Mouse (Mus musculus) ES-Bruce4 (cell line): ENCODE measurements around the gene Grip1. TPM values are rescaled to one million over a fixed set of nuclear protein-coding genes. Genes with fewer than 3 reads are reported as not detected.

Source experiments
- H3K27ac ChIP-seq: 2 replicates; pipeline ENCODE4 v1.5.1; 2012; ENCODE audit warnings: low read length, inconsistent platforms; ENCODE audit not compliant: insufficient read depth
- H3K27me3 ChIP-seq: 2 replicates; pipeline ENCODE4 v1.6.1; 2012; ENCODE audit warnings: mild to moderate bottlenecking, low read length, inconsistent platforms; ENCODE audit not compliant: control insufficient read depth, poor library complexity, insufficient read depth, severe bottlenecking
- H3K36me3 ChIP-seq: 2 replicates; pipeline ENCODE4 v1.6.1; 2012; ENCODE audit warnings: inconsistent platforms, mild to moderate bottlenecking, low read length, moderate library complexity; ENCODE audit not compliant: control insufficient read depth, poor library complexity, insufficient read depth, severe bottlenecking
- H3K4me1 ChIP-seq: one replicate; pipeline ENCODE4 v1.8.1; 2011; ENCODE audit warnings: low read length; ENCODE audit not compliant: control insufficient read depth, insufficient read depth
- H3K4me3 ChIP-seq: 2 replicates; pipeline ENCODE4 v1.5.1; 2011; ENCODE audit warnings: low read depth, mild to moderate bottlenecking, low read length
- H3K9ac ChIP-seq: 2 replicates; pipeline ENCODE4 v1.6.1; 2012; ENCODE audit warnings: low read depth, mild to moderate bottlenecking, inconsistent platforms; ENCODE audit not compliant: poor library complexity, severe bottlenecking
- H3K9me3 ChIP-seq: replicated peaks from 2 replicates; pipeline ENCODE4 v1.6.1; 2012; ENCODE audit warnings: mild to moderate bottlenecking, low read length, inconsistent platforms; ENCODE audit not compliant: control insufficient read depth, poor library complexity, insufficient read depth, severe bottlenecking
- CTCF ChIP-seq: IDR thresholded peaks from one replicate; pipeline ENCODE4 v1.8.1; 2011; ENCODE audit warnings: low read depth, low read length
- EP300 ChIP-seq: IDR thresholded peaks from 2 replicates; pipeline ENCODE4 v1.6.1; 2011; ENCODE audit warnings: low read depth, low read length; ENCODE audit not compliant: insufficient read depth
- POLR2A ChIP-seq: IDR thresholded peaks from one replicate; pipeline ENCODE4 v1.8.1; 2011; ENCODE audit warnings: low read length; ENCODE audit not compliant: insufficient read depth
- polyA plus RNA-seq: library from polyadenylated mRNA; stranded (reverse); fragments of >200 nt; gene quantifications from 2 replicates; pipeline ENCODE4 v1.2.4, GENCODE M21; 2011; ENCODE audit warnings: low read depth; ENCODE audit not compliant: missing spikeins, insufficient read depth, insufficient read length

The Grip1 gene
- polyA plus RNA-seq, 1 experiment = 10.3 TPM

- Histone ChIP-seq H3K27me3 (no peaks in the 10 kb centered on the region), H3K4me3 (no peak overlapping the region), H3K27ac (no peak overlapping the region), H3K9ac (no peak overlapping the region), H3K4me1 (no peaks in the 10 kb centered on the region), H3K9me3 (no peaks in the 10 kb centered on the region), H3K36me3 (no peaks in the 10 kb centered on the region)
- TF ChIP-seq POLR2A (no peak), CTCF (peak; percentile 91)
These were observed 193.1 kb downstream of the Grip1 start for GRCm38 (mm10) chr10:119646500-119647439.

DNA sequence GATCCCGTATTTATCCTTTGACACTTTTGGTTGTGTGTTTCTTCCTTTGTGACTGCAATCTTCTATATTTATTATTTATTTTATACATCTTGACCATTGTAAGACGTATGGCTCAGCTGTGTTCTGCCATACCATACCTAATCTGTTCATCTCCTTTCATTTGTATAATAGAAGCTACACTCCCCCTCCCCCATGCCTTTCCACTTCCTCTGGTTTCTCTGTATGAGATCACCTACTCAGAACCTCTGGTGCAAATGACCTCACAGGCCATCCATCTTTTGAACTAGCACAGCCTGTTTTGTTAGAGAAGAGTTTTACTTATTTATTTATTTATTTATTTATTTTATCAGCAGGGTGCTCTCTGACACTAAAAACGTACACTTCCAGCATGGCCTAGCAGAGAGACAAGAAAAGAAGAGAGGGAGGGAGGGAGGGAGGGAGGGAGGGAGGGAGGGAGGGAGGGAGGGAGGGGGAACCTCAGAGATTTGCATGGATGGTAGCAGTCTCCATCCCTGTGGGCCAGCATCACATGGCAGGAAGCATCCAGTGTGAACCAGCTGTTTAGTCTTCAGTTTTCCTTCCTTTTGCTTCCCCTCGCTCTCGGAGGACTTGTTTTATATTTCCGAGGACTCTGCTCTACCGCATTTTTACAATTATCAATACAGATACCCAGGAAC, 207.2 kb downstream of the Grip1 start:
- Histone ChIP-seq H3K27ac (no peak overlapping the region), H3K4me3 (no peak overlapping the region), H3K27me3 (no peaks in the 10 kb centered on the region), H3K36me3 (no peaks in the 10 kb centered on the region), H3K9me3 (0 out of 2 replicates have a peak, but pooled peaks cover 5% of the 10 kb centered on the region), H3K9ac (no peak overlapping the region), H3K4me1 (no peaks in the 10 kb centered on the region)
- TF ChIP-seq POLR2A (no peak), EP300 (no peak), CTCF (no peak)

- H3K9ac ChIP-seq = no peak overlapping the region
- no peaks in the 10 kb centered on the region for H3K36me3 ChIP-seq
- TF ChIP-seq POLR2A (no peak), EP300 (no peak), CTCF (no peak)
- H3K4me1 ChIP-seq = no peaks in the 10 kb centered on the region
- H3K27me3 ChIP-seq = no peaks in the 10 kb centered on the region
- no peak overlapping the region for H3K4me3 ChIP-seq
- no peaks in the 10 kb centered on the region for H3K9me3 ChIP-seq
- H3K27ac ChIP-seq = no peak overlapping the region
These were observed 210.0 kb downstream of the Grip1 start for GRCm38 (mm10) chr10:119663586-119663985.

DNA sequence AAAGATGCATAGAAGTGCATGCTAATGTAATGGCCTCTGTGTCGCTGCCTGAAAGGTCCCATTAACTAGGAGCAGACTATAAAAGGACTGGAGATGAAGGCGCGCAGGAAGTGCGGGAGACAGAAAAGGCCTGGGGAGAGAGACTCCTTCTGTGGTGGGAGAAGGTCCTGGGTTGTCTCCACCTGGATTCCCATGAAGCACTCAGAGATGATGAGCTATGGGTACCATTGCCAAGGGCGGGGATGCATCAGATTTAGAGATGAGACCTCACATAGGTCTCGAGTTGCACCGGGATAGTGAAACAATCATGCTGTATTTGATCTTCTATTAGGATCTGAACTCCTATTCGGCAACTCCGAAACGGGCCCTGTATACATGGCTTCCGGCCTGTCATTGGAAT, 212.8 kb downstream of the Grip1 start:
- H3K4me1 ChIP-seq = no peaks in the 10 kb centered on the region
- H3K9ac ChIP-seq = no peak overlapping the region
- no peaks in the 10 kb centered on the region for H3K36me3 ChIP-seq
- no peak overlapping the region for H3K4me3 ChIP-seq
- H3K9me3 ChIP-seq = no peaks in the 10 kb centered on the region
- no peaks in the 10 kb centered on the region for H3K27me3 ChIP-seq
- TF ChIP-seq EP300 (no peak), CTCF (no peak), POLR2A (no peak)
- H3K27ac ChIP-seq = no peak overlapping the region

DNA sequence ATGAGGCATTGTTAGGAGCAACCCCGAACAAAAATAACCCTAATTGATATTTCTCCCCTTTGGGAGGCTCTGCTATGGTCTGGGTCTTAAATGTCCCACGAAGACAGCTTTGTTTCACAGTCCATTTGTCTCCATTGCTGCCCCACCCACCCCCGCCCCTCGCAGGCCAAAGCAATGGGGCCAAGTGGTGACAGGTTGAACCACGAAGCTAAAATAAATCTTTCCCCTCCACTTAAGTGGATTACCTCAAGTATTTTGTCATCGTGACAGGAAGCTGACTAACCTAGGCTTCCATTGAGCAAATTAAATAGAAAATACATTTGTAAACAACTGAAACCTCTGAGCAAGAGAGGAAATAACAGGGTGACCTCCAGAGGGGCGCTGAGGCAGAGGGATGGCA, 216.8 kb downstream of the Grip1 start:
- no peak overlapping the region for H3K27ac ChIP-seq
- TF ChIP-seq POLR2A (no peak), CTCF (no peak), EP300 (no peak)
- no peaks in the 10 kb centered on the region for H3K4me1 ChIP-seq
- H3K27me3 ChIP-seq = no peaks in the 10 kb centered on the region
- no peak overlapping the region for H3K9ac ChIP-seq
- H3K4me3 ChIP-seq = no peak overlapping the region
- no peaks in the 10 kb centered on the region for H3K36me3 ChIP-seq
- no peaks in the 10 kb centered on the region for H3K9me3 ChIP-seq

DNA sequence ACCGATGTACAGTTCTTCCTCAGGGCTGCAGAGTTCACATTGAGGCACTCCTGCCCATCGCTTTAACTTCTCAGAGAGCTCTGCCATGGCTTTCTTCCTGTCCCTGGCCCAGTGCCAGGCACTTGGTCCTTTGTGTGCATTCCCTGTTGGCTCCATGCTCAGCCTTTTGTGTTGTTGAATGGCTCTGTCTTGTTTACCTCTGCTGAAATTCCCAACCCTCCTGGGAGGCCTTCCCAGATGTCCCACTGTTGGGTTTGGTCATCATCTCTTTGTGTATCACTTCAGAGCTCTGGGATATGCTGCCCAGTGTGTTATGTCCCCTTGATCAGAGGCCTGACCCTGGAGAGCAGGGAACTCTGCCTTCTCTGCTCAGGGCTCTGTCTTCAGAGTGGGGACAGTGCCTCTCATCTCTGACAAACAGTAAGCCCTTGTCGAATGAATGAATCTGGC, 230.8 kb downstream of the Grip1 start:
- no peak overlapping the region for H3K4me3 ChIP-seq
- TF ChIP-seq POLR2A (no peak), CTCF (no peak)
- no peak overlapping the region for H3K9ac ChIP-seq
- H3K27ac ChIP-seq = no peak overlapping the region
- H3K9me3 ChIP-seq = no peaks in the 10 kb centered on the region
- H3K36me3 ChIP-seq = no peaks in the 10 kb centered on the region
- H3K27me3 ChIP-seq = no peaks in the 10 kb centered on the region; the same call in 1 of the 2 replicates
- H3K4me1 ChIP-seq = no peaks in the 10 kb centered on the region
